Mouse (Mus musculus) lung, postnatal 14 days (tissue): ENCODE measurements around the gene Mark2.

Experiments used
- DNase-seq: peaks from one replicate; pipeline ENCODE4 v3.0.0; 2021

Mark2 gene

GRCm38 (mm10) chr19:7294098-7294876 lies 47.4 kb downstream of the Mark2 start:
- no peak for DNase-seq

GRCm38 (mm10) chr19:7291958-7292709 lies 49.5 kb downstream of the Mark2 start:
- DNase-seq, result no peak

GRCm38 (mm10) chr19:7289767-7290166 lies 51.9 kb downstream of the Mark2 start:
- no peak for DNase-seq

GRCm38 (mm10) chr19:7288288-7288687 lies 53.4 kb downstream of the Mark2 start:
- DNase-seq, result no peak

- DNase-seq, result no peak
Observed at GRCm38 (mm10) chr19:7286563-7287315, 54.9 kb downstream of the Mark2 start.

GRCm38 (mm10) chr19:7280557-7281330 lies 60.9 kb downstream of the Mark2 start:
- DNase-seq, result no peak

GRCm38 (mm10) chr19:7279114-7279513 lies 62.5 kb downstream of the Mark2 start:
- DNase-seq, result peak; percentile 67

- DNase-seq, result no peak
Observed at GRCm38 (mm10) chr19:7278200-7278906, 63.3 kb downstream of the Mark2 start.

- no peak for DNase-seq
Observed at GRCm38 (mm10) chr19:7276796-7277195, 64.9 kb downstream of the Mark2 start.

GRCm38 (mm10) chr19:7276053-7276659 lies 65.5 kb downstream of the Mark2 start:
- DNase-seq, result no peak

GRCm38 (mm10) chr19:7275131-7275789 lies 66.4 kb downstream of the Mark2 start:
- DNase-seq, result no peak

- DNase-seq, result no peak
Observed at GRCm38 (mm10) chr19:7274326-7274990, 67.2 kb downstream of the Mark2 start.

- DNase-seq, result no peak
Observed at GRCm38 (mm10) chr19:7273486-7273885, 68.2 kb downstream of the Mark2 start.

- DNase-seq, result no peak
Observed at GRCm38 (mm10) chr19:7269290-7270044, 72.2 kb downstream of the Mark2 start.

GRCm38 (mm10) chr19:7268722-7269090 lies 73.0 kb downstream of the Mark2 start:
- DNase-seq, result peak; percentile 81

GRCm38 (mm10) chr19:7267781-7268721 lies 73.6 kb downstream of the Mark2 start:
- peak; percentile 82 for DNase-seq

GRCm38 (mm10) chr19:7267091-7267741 lies 74.4 kb downstream of the Mark2 start, which contains the start of gene Rcor2:
TSS of gene Rcor2 (plus strand) at chr19:7267325.
- peak; percentile 67 for DNase-seq

- DNase-seq, result no peak
Observed at GRCm38 (mm10) chr19:7266421-7266831, 75.2 kb downstream of the Mark2 start.
